Mouse (Mus musculus): ENCODE data around the gene Pigw.

DNA sequence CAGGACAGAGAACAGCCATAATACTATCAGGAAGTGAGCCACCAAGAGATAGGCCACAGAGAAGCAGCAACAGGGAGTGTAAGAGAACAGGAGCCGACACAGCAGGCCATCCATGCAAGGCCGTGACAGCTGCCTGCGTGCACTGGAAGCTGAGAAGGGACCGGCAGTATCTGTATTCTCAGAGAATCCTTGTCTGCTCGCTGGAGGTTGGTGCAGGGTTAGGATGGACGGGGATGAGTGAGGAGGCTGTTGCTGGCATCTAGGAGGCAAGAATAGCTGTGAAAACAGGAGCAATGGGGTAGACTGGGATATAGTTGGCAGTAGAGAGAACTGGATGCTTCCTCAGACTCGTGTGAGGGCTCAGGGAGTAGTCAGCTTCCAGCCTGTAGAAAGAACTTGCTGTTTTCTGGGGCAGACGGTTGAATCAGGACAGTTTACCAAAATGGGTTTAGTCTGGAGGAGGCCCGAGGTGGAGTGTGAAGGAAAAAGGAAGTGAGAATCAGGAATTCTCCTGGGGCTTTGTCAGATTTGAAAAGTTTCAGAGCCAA lies 24.6 kb upstream of the Pigw start:
- TF ChIP-seq CTCF (IDR thresholded peaks at IDR 0.05; ENCODE audit: control insufficient read depth, insufficient read depth, insufficient replicate concordance, low read depth, low read length): no peak
- TF ChIP-seq POLR2A (IDR thresholded peaks at IDR 0.05; ENCODE audit: control insufficient read depth, low read depth, low read length): no peak

Measured in testis, adult 2 months (tissue).